Mouse (Mus musculus): ENCODE results near the gene Bcor.

DNA sequence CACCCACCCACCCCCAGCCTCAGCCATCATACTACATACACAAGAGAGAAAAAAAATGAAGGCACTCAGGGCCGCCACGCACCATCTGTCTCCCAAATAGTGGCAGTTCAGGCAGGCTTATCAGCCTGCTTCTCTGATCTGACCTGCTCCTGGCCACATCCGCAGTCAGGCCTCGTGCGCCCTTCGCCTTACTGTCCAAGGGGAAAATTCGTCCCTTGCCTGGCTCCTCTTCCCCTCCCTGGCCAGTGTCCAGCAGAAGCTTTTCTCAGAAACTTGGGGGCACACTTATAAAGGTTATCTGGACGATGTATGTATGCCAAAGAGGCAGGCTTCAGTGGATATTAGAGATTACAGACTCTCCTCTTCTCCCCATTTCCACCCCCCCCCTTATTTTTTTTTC lies 163.7 kb downstream of the Bcor start:
- TF ChIP-seq CTCF (IDR thresholded peaks at IDR 0.05; ENCODE audit: insufficient read depth, low read length) (no peak), POLR2A (IDR thresholded peaks at IDR 0.05; ENCODE audit: borderline replicate concordance, extremely low read depth, low read depth, low read length) (no peak)

Measured in lung, adult 2 months (tissue).